Mouse (Mus musculus) MEL (cell line): ENCODE results near the gene Pkdrej. TPM values are rescaled to one million over a fixed set of nuclear protein-coding genes. Genes with fewer than 3 reads are reported as not detected.
A peak's percentile ranks its signal among the peaks of the same experiment; 100 is the strongest.

Experiments used
- DNase-seq: peaks from one replicate; pipeline ENCODE4 v3.0.0; 2011; ENCODE audit warnings: low read depth, low spot score
- H3K27ac ChIP-seq: 2 replicates; pipeline ENCODE4 v1.5.1; 2012; ENCODE audit warnings: low read depth, mild to moderate bottlenecking, control low read depth, low read length, moderate library complexity; ENCODE audit not compliant: control insufficient read depth
- H3K27me3 ChIP-seq, 2 experiments: fragments of 150-350 bp in 1 of 2; sonication (generic) in 1 of 2; 2 replicates each; pipeline ENCODE4 v1.6.1; 2012; ENCODE audit warnings: low read length in 2 of 2, mild to moderate bottlenecking in 2 of 2, improper control_type of control experiment in 1 of 2, moderate library complexity in 1 of 2; ENCODE audit not compliant: insufficient read depth in 2 of 2, control insufficient read depth in 1 of 2
- H3K36me3 ChIP-seq, 2 experiments: 2 replicates each; pipeline ENCODE4 v1.6.1; 2012 to 2014; ENCODE audit warnings: low read length in 2 of 2, improper control_type of control experiment in 1 of 2, inconsistent platforms in 1 of 2, mild to moderate bottlenecking in 1 of 2; ENCODE audit not compliant: insufficient read depth in 2 of 2, control insufficient read depth in 1 of 2
- H3K4me1 ChIP-seq, 2 experiments: fragments of 150-350 bp in 1 of 2; sonication (generic) in 1 of 2; 2 replicates each; pipeline ENCODE4 v1.6.1; 2012; ENCODE audit warnings: low read length in 2 of 2, improper control_type of control experiment in 1 of 2, mild to moderate bottlenecking in 1 of 2; ENCODE audit not compliant: insufficient read depth in 2 of 2, control insufficient read depth in 1 of 2
- H3K4me3 ChIP-seq, 2 experiments: fragments of 150-350 bp in 1 of 2; sonication (generic) in 1 of 2; 2 replicates each; pipeline ENCODE4 v1.5.1; 2012; ENCODE audit warnings: low read depth in 2 of 2, low read length in 2 of 2, mild to moderate bottlenecking in 2 of 2, moderate library complexity in 2 of 2, control low read depth in 1 of 2, improper control_type of control experiment in 1 of 2; ENCODE audit not compliant: control insufficient read depth in 1 of 2, insufficient read depth in 1 of 2
- H3K79me2 ChIP-seq: 2 replicates; pipeline ENCODE4 v1.6.1; 2012; ENCODE audit warnings: mild to moderate bottlenecking, low read length, moderate library complexity; ENCODE audit not compliant: control insufficient read depth, poor library complexity, insufficient read depth
- H3K9ac ChIP-seq: 2 replicates; pipeline ENCODE4 v1.6.1; 2012; ENCODE audit warnings: low read depth, mild to moderate bottlenecking, control low read depth, low read length, moderate library complexity; ENCODE audit not compliant: control insufficient read depth, poor library complexity, severe bottlenecking
- H3K9me3 ChIP-seq: fragments of 150-350 bp; sonication (generic); replicated peaks from 2 replicates; pipeline ENCODE4 v1.6.1; 2012; ENCODE audit warnings: mild to moderate bottlenecking, low read length, improper control_type of control experiment, moderate library complexity; ENCODE audit not compliant: insufficient read depth
- CHD1 ChIP-seq: IDR thresholded peaks from 2 replicates; pipeline ENCODE4 v1.6.1; 2012; ENCODE audit warnings: low read depth, mild to moderate bottlenecking, inconsistent platforms, low read length, improper control_type of control experiment
- CTCF ChIP-seq, 3 experiments: IDR thresholded peaks in 2 of 3; conservative IDR thresholded peaks in 1 of 3; 2 replicates each; pipeline ENCODE4 v1.5.1; 2011 to 2012; ENCODE audit warnings: low read length in 3 of 3, low read depth in 2 of 3, mild to moderate bottlenecking in 2 of 3, improper control_type of control experiment in 1 of 3, inconsistent platforms in 1 of 3, mixed read lengths in 1 of 3, moderate library complexity in 1 of 3; ENCODE audit not compliant: control insufficient read depth in 1 of 3, insufficient read depth in 1 of 3, poor library complexity in 1 of 3, severe bottlenecking in 1 of 3
- E2F4 ChIP-seq: IDR thresholded peaks from 2 replicates; pipeline ENCODE4 v1.6.1; 2011; ENCODE audit warnings: low read depth, low read length, improper control_type of control experiment, borderline replicate concordance
- EP300 ChIP-seq, 2 experiments: IDR thresholded peaks; 2 replicates each; pipeline ENCODE4 v1.6.1; 2011; ENCODE audit warnings: improper control_type of control experiment in 2 of 2, low read length in 2 of 2, low read depth in 1 of 2, mild to moderate bottlenecking in 1 of 2
- ETS1 ChIP-seq: IDR thresholded peaks from 2 replicates; pipeline ENCODE4 v1.6.1; 2012; ENCODE audit warnings: low read depth, mild to moderate bottlenecking, inconsistent platforms, low read length, improper control_type of control experiment, moderate library complexity
- GATA1 ChIP-seq: IDR thresholded peaks from 2 replicates; pipeline ENCODE4 v1.6.1; 2011; ENCODE audit warnings: low read depth, low read length, improper control_type of control experiment
- KAT2A ChIP-seq: conservative IDR thresholded peaks from 2 replicates; pipeline ENCODE4 v1.6.1; 2012; ENCODE audit warnings: low read depth, low read length, improper control_type of control experiment, inconsistent platforms
- MAFK ChIP-seq: IDR thresholded peaks from 2 replicates; pipeline ENCODE4 v1.6.1; 2011; ENCODE audit warnings: low read depth, mild to moderate bottlenecking, low read length, improper control_type of control experiment, borderline replicate concordance
- MAX ChIP-seq: IDR thresholded peaks from 2 replicates; pipeline ENCODE4 v1.6.1; 2011; ENCODE audit warnings: low read length, improper control_type of control experiment
- MEF2A ChIP-seq: IDR thresholded peaks from 2 replicates; pipeline ENCODE4 v1.6.1; 2014; ENCODE audit warnings: low read depth, mild to moderate bottlenecking, inconsistent platforms, low read length, improper control_type of control experiment; ENCODE audit not compliant: poor library complexity, insufficient replicate concordance, severe bottlenecking; ENCODE audit errors: extremely low read depth
- MXI1 ChIP-seq: IDR thresholded peaks from 2 replicates; pipeline ENCODE4 v1.6.1; 2011; ENCODE audit warnings: mild to moderate bottlenecking, low read depth, low read length, improper control_type of control experiment
- MYB ChIP-seq: IDR thresholded peaks from 2 replicates; pipeline ENCODE4 v1.6.1; 2011; ENCODE audit warnings: mild to moderate bottlenecking, low read depth, low read length, improper control_type of control experiment
- NELFE ChIP-seq: IDR thresholded peaks from 2 replicates; pipeline ENCODE4 v1.6.1; 2011; ENCODE audit warnings: low read depth, low read length, improper control_type of control experiment
- NRF1 ChIP-seq: IDR thresholded peaks from 2 replicates; pipeline ENCODE4 v1.6.1; 2014; ENCODE audit warnings: low read depth, mild to moderate bottlenecking, inconsistent platforms, low read length, improper control_type of control experiment, moderate library complexity; ENCODE audit not compliant: poor library complexity, insufficient read depth, severe bottlenecking
- POLR2AphosphoS5 ChIP-seq: IDR thresholded peaks from 2 replicates; pipeline ENCODE4 v1.6.1; 2012; ENCODE audit warnings: low read depth, borderline replicate concordance, mild to moderate bottlenecking, inconsistent platforms, low read length, moderate library complexity, mixed read lengths
- RAD21 ChIP-seq: IDR thresholded peaks from 2 replicates; pipeline ENCODE4 v1.6.1; 2011; ENCODE audit warnings: mild to moderate bottlenecking, low read depth, low read length, improper control_type of control experiment
- SIN3A ChIP-seq: IDR thresholded peaks from 2 replicates; pipeline ENCODE4 v1.6.1; 2012; ENCODE audit warnings: low read length, improper control_type of control experiment, inconsistent platforms
- SMC3 ChIP-seq: IDR thresholded peaks from 2 replicates; pipeline ENCODE4 v1.6.1; 2011; ENCODE audit warnings: low read depth, low read length, improper control_type of control experiment
- TBP ChIP-seq: IDR thresholded peaks from 2 replicates; pipeline ENCODE4 v1.8.0; 2011; ENCODE audit warnings: low read depth, low read length, improper control_type of control experiment
- UBTF ChIP-seq: IDR thresholded peaks from 2 replicates; pipeline ENCODE4 v1.6.1; 2012; ENCODE audit warnings: low read depth, mild to moderate bottlenecking, inconsistent platforms, low read length, improper control_type of control experiment, moderate library complexity, borderline replicate concordance; ENCODE audit not compliant: insufficient read depth
- USF1 ChIP-seq: IDR thresholded peaks from 2 replicates; pipeline ENCODE4 v1.6.1; 2014; ENCODE audit warnings: low read depth, mild to moderate bottlenecking, inconsistent platforms, low read length, improper control_type of control experiment, moderate library complexity
- USF2 ChIP-seq, 2 experiments: IDR thresholded peaks; 2 replicates each; pipeline ENCODE4 v1.6.1; 2011 to 2012; ENCODE audit warnings: improper control_type of control experiment in 2 of 2, low read length in 2 of 2, borderline replicate concordance in 1 of 2, inconsistent platforms in 1 of 2, low read depth in 1 of 2, mild to moderate bottlenecking in 1 of 2; ENCODE audit not compliant: insufficient read depth in 1 of 2
- ZC3H11A ChIP-seq: IDR thresholded peaks from 2 replicates; pipeline ENCODE4 v1.6.1; 2012; ENCODE audit warnings: low read depth, mild to moderate bottlenecking, inconsistent platforms, low read length, improper control_type of control experiment
- ZKSCAN1 ChIP-seq: IDR thresholded peaks from 2 replicates; pipeline ENCODE4 v1.6.1; 2012; ENCODE audit warnings: low read depth, mild to moderate bottlenecking, inconsistent platforms, low read length, improper control_type of control experiment, moderate library complexity
- ZMIZ1 ChIP-seq: IDR thresholded peaks from 2 replicates; pipeline ENCODE4 v1.6.1; 2012; ENCODE audit warnings: low read depth, mild to moderate bottlenecking, inconsistent platforms, low read length, improper control_type of control experiment, moderate library complexity
- polyA plus RNA-seq, 2 experiments: library from polyadenylated mRNA; stranded (reverse) in 1 of 2; unstranded in 1 of 2; fragments of >175 nt in 1 of 2; fragments of >200 nt in 1 of 2; gene quantifications; 2 replicates each; pipeline versions ENCODE4 v1.2.1 to v1.2.4; 2012; ENCODE audit warnings: low replicate concordance in 2 of 2, low read depth in 1 of 2; ENCODE audit not compliant: insufficient read length in 2 of 2, insufficient read depth in 1 of 2, missing spikeins in 1 of 2
- total RNA-seq: library from RNA; depleted of rRNA; stranded (reverse); fragments of 300-350 nt; gene quantifications from 2 replicates; pipeline ENCODE4 v1.2.3, GENCODE M21; 2012

The Pkdrej gene
- total and polyA plus RNA-seq, 3 experiments = 0.27 to 0.56 TPM; not detected in 1

DNA sequence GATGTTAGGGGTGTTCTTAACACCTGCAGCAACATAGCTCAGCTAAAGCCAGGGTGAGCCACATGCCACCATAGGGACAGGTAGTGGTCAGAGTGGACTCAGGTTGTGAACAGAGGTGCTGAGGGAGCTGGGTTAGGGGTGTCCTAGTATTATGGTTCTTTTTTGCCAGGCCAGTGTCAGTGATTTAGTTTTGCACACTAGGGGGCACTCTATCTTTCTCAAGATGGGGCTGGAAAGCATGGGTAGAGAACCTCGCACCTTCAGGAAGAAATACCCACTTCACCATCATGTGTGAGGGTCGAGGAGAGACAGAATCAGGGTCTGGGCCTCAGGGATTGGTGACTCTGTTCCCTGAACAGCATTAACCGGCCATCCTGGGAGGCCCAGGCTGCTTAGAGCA is 13.8 kb upstream of the Pkdrej start:
- peak; percentile 32 for DNase-seq
- TF ChIP-seq MEF2A (no peak), USF1 (no peak), POLR2AphosphoS5 (no peak), UBTF (no peak), MAX (no peak), SMC3 (0 out of 2 replicates have a peak, but pooled peaks have one; percentile 19), EP300 (IDR thresholded peaks at IDR 0.05; ENCODE audit: low read depth in 1 of 2, low read length in 2 of 2) (no peak), TBP (no peak), CTCF (IDR thresholded peaks at IDR 0.05 in 2 of 3, conservative IDR thresholded peaks at IDR 0.05 in 1 of 3; ENCODE audit: control insufficient read depth in 1 of 3, insufficient read depth in 1 of 3, low read depth in 2 of 3, low read length in 3 of 3, poor library complexity in 1 of 3, severe bottlenecking in 1 of 3) (peak; percentile 31 to 51 (median 34)), SIN3A (no peak), RAD21 (no peak), CHD1 (no peak)
- no peaks in the 10 kb centered on the region for H3K79me2 ChIP-seq
- H3K4me1 ChIP-seq = peaks cover 0 to 7% of the 10 kb centered on the region in 2 experiments; a peak in 3 of 4 replicates
- H3K36me3 ChIP-seq = no peaks in the 10 kb centered on the region
- H3K9me3 ChIP-seq = no peaks in the 10 kb centered on the region
- H3K27ac ChIP-seq = no peak overlapping the region
- no peak overlapping the region for H3K9ac ChIP-seq
- no peak overlapping the region for H3K4me3 ChIP-seq
- no peaks in the 10 kb centered on the region for H3K27me3 ChIP-seq

- Histone ChIP-seq H3K27ac (no peak overlapping the region), H3K9me3 (no peaks in the 10 kb centered on the region), H3K27me3 (no peaks in the 10 kb centered on the region), H3K4me1 (peaks cover 0 to 7% of the 10 kb centered on the region in 2 experiments; a peak in 3 of 4 replicates), H3K9ac (peak overlapping the region; percentile 67)
- TF ChIP-seq USF2 (IDR thresholded peaks at IDR 0.05; ENCODE audit: borderline replicate concordance in 1 of 2, insufficient read depth in 1 of 2, low read depth in 1 of 2, low read length in 2 of 2) (no peak), ZC3H11A (no peak), CTCF (IDR thresholded peaks at IDR 0.05 in 2 of 3, conservative IDR thresholded peaks at IDR 0.05 in 1 of 3; ENCODE audit: control insufficient read depth in 1 of 3, insufficient read depth in 1 of 3, low read depth in 2 of 3, low read length in 3 of 3, poor library complexity in 1 of 3, severe bottlenecking in 1 of 3) (no peak), E2F4 (no peak), NELFE (no peak), MXI1 (no peak), EP300 (IDR thresholded peaks at IDR 0.05; ENCODE audit: low read depth in 1 of 2, low read length in 2 of 2) (no peak), MYB (no peak), MAX (no peak), KAT2A (no peak), POLR2AphosphoS5 (no peak), TBP (no peak), SIN3A (no peak), ETS1 (no peak), MAFK (no peak), NRF1 (no peak), ZKSCAN1 (no peak), RAD21 (no peak), GATA1 (no peak), ZMIZ1 (no peak)
- TF ChIP-seq, all 39 proteins: peak for 0
- H3K4me3 ChIP-seq = peak overlapping the region; percentile 73 to 96
- H3K79me2 ChIP-seq = no peaks in the 10 kb centered on the region
- no peaks in the 10 kb centered on the region for H3K36me3 ChIP-seq
- DNase-seq = no peak
These were observed 11.1 kb upstream of the Pkdrej start for GRCm38 (mm10) chr15:85832599-85832998.
